Mouse (Mus musculus): ENCODE data around the gene Atraid.
A peak's percentile ranks its signal among the peaks of the same experiment; 100 is the strongest.

The Atraid gene

GRCm38 (mm10) chr5:31094799-31095691, 46.9 kb downstream of the Atraid start:
- DNase-seq (ENCODE audit: low spot score in 2 of 2): peak in 1 of 2 experiments; percentile 44

DNA sequence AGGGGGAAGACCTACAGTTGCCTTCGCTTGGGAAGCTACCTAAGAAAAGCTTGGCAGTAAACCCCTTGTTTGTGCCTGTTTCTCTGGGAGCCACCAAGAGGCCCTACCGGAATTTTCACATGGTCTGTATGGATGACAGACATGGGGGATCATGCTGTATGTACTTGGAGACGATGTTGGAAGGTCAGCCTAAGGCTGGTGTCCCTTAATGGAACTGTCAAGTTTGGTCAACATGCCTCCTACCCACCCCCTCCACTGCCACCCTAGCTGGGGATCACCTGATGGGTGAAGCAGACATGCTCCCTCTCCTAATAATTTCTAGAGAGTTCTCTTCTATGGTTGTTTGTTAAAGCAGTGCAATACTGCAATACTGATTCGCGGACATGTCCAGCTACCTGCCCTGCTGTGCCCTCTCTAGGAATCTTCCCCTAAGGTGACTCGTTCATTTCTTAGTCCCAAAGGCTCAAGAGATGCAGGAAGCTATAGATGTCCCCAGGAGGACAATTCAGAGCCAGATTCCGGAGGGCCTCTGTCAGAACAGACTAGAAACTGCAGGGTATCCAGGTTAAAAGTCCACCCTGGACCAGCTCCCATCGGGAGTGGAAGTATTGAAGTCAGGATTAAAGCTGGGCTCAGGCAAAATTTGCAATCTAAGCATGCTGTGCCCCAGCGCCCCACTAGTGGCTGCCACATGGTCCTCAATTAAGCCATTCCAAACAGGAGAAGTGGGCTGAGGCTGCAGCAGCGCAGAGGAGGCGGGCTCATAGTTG, 47.8 kb downstream of the Atraid start:
- DNase-seq (ENCODE audit: low spot score in 2 of 2): no peak

Data from spleen, postnatal 14 days (tissue).